Mouse (Mus musculus): ENCODE measurements around the gene S100a1.

Gene S100a1

GRCm38 (mm10) chr3:90465081-90465685 is 49.0 kb downstream of the S100a1 start:
- no peak for DNase-seq (ENCODE audit: low read depth)

DNA sequence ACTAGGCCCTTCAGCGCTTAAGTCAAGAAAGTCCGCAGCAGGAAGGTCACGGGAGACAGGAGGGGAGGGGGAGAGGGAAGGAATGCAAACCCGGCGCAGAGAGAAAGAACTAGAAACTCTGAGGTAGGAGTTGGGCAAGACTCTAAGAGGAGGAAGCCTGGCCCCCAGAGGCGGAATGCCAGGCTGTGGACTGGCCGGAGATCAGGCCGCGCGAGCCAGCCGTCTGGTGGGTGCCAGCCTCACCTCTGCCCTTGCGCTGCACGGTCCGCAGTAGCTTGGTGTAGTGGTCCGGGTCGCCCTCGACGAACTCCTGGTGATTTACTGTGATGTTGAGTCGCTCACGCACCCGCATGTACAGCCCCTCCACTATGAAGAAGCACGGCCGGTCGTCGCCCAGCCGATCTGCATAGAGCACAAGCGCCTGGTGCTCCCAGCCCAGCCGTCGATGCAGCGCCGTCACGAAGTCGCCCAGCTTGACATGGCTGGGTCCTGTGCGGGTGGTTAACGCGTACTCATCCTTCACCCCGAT is 49.6 kb downstream of the S100a1 start:
- DNase-seq (ENCODE audit: low read depth), result no peak

- DNase-seq (ENCODE audit: low read depth), result no peak
Measured at GRCm38 (mm10) chr3:90462579-90462978, 51.6 kb downstream of the S100a1 start.

GRCm38 (mm10) chr3:90461935-90462334 is 52.3 kb downstream of the S100a1 start:
- no peak for DNase-seq (ENCODE audit: low read depth)
